Mouse (Mus musculus) Muller cell, postnatal 12 days (primary cell): ENCODE results near the gene Nfya.

Experiments
- DNase-seq: peaks from one replicate; pipeline ENCODE4 v3.0.0-alpha.2; 2015; ENCODE audit errors: inconsistent ontology term

Nfya gene

DNA sequence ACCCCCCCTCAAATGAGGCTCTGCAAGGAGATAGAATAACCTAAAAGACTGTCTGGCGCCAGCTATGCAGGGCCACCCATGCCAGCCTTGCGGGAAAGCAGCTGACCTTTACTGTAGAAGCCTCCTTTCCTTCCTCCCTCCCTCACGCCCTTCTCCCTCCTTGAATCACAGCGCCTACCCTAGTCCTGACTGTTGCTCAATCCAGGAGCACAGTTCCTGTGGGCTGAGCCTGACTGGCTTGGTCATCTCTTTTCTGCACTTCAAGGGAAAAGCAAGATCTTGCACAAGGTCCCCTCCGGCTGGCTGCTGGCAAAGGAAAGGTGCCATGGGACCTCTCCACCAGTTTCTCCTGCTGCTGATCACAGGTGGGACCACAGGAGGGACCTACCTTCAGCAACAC is 63.5 kb downstream of the Nfya start, which contains the start of gene Trem2:
Gene Trem2 (plus strand): TSS at position 171 of the 400 bp plus-strand sequence.
- no peak for DNase-seq

- no peak for DNase-seq
These were observed 63.9 kb downstream of the Nfya start for GRCm38 (mm10) chr17:48345824-48346223.

DNA sequence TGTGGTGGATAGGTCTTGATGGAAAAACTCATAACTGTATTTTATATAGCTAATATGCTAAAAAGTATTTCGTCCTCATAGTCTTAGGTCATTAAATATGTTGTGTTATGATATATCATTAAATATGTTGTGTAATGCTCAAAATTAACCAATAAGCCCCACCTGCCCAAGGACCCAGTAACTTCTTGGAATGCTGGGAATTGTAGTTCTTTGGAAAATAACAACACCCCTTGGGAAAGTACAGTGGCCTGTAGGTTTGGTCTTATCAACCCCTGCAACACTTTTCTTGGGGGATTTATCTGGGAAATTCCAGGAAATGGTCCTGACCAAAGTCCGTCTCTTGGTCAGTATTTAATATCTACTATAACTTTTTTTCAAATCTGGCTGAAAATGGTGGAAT is 66.6 kb downstream of the Nfya start:
- DNase-seq, result no peak

- no peak for DNase-seq
These were observed 67.8 kb downstream of the Nfya start for GRCm38 (mm10) chr17:48341947-48342346.

DNA sequence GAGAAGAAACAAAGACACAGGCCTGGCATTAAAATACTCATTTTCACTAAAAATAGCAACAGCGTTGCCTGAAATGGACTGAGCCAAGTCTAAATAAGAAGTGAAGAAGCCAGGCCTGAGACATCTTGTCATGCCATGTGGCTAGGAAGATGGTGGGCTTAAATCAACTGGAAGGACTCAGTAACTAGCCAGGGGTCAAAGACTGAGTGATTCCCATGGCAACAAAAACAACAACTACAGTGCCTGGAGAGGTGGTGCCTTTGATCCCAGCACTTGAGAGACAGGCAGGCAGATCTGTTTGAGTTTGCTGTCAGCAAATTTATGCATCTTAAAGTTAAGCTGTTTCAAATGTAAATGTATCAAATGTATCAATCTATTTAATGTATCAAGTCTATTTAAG is 69.4 kb downstream of the Nfya start:
- no peak for DNase-seq
